Mouse (Mus musculus): ENCODE measurements around the gene Cops3. TPM values are rescaled to one million over a fixed set of nuclear protein-coding genes. Genes with fewer than 3 reads are reported as not detected.

The Cops3 gene
- polyA plus RNA-seq, 1 experiment from 2014 or later = 109 TPM

- no peak for TF ChIP-seq CTCF (IDR thresholded peaks at IDR 0.05)
- in situ Hi-C loops (cut with MboI; ENCODE audit: low pct_unique_long_range_greater_than_20kb) = no loop called here
- ChIA-PET CTCF (no interaction called here), POLR2A (interaction anchor here (0.5 kb wide), 1 partner anchor 129 kb away, joined by 4 read pairs; no protein-coding TSS in a partner anchor)
- ATAC-seq (no peak), DNase-seq (ENCODE audit: low read depth, low spot score) (no peak)
- no peaks in the 10 kb centered on the region for H3K27me3 ChIP-seq
These were observed 35.1 kb downstream of the Cops3 start for GRCm38 (mm10) chr11:59804409-59805110.

- in situ Hi-C loops (cut with MboI; ENCODE audit: low pct_unique_long_range_greater_than_20kb) = no loop called here
- H3K27me3 ChIP-seq = no peaks in the 10 kb centered on the region
- POLR2A ChIA-PET = no interaction called here
- ATAC-seq = no peak
- no peak for DNase-seq (ENCODE audit: low read depth, low spot score)
- CTCF ChIA-PET = no interaction called here
- no peak for TF ChIP-seq CTCF (IDR thresholded peaks at IDR 0.05)
These were observed 36.1 kb downstream of the Cops3 start for GRCm38 (mm10) chr11:59803516-59803915.

- no peak for TF ChIP-seq CTCF (IDR thresholded peaks at IDR 0.05)
- ChIA-PET CTCF (no interaction called here), POLR2A (interaction anchor here (0.6 kb wide), 1 partner anchor 69 kb away, joined by 4 read pairs; no protein-coding TSS in a partner anchor)
- no peak for DNase-seq (ENCODE audit: low read depth, low spot score)
- no peak for ATAC-seq
- in situ Hi-C loops (cut with MboI; ENCODE audit: low pct_unique_long_range_greater_than_20kb) = no loop called here
- H3K27me3 ChIP-seq = no peaks in the 10 kb centered on the region
These were observed 37.8 kb downstream of the Cops3 start for GRCm38 (mm10) chr11:59801881-59802280.

GRCm38 (mm10) chr11:59800412-59800811 lies 39.2 kb downstream of the Cops3 start:
- no peaks in the 10 kb centered on the region for H3K27me3 ChIP-seq
- ATAC-seq = no peak
- CTCF ChIA-PET = no interaction called here
- DNase-seq (ENCODE audit: low read depth, low spot score) = no peak
- POLR2A ChIA-PET = interaction anchor here (0.9 kb wide), 1 partner anchor 10 kb away, joined by 3 read pairs; no protein-coding TSS in a partner anchor
- TF ChIP-seq CTCF (IDR thresholded peaks at IDR 0.05) = no peak
- in situ Hi-C loops (cut with MboI; ENCODE audit: low pct_unique_long_range_greater_than_20kb) = no loop called here

- POLR2A ChIA-PET = no interaction called here
- in situ Hi-C loops (cut with MboI; ENCODE audit: low pct_unique_long_range_greater_than_20kb) = no loop called here
- no peak for TF ChIP-seq CTCF (IDR thresholded peaks at IDR 0.05)
- CTCF ChIA-PET = no interaction called here
- ATAC-seq (no peak), DNase-seq (ENCODE audit: low read depth, low spot score) (no peak)
- no peaks in the 10 kb centered on the region for H3K27me3 ChIP-seq
These were observed 46.2 kb downstream of the Cops3 start for GRCm38 (mm10) chr11:59793390-59793789.

- CTCF ChIA-PET = no interaction called here
- no peak for ATAC-seq
- H3K27me3 ChIP-seq = no peaks in the 10 kb centered on the region
- TF ChIP-seq CTCF (IDR thresholded peaks at IDR 0.05) = no peak
- no peak for DNase-seq (ENCODE audit: low read depth, low spot score)
- POLR2A ChIA-PET = no interaction called here
- in situ Hi-C loops (cut with MboI; ENCODE audit: low pct_unique_long_range_greater_than_20kb) = no loop called here
These were observed 50.3 kb downstream of the Cops3 start for GRCm38 (mm10) chr11:59789311-59789710.

GRCm38 (mm10) chr11:59787199-59787781 lies 52.3 kb downstream of the Cops3 start, which contains the start of gene Pld6:
Gene Pld6, minus strand, starts transcription at chr11:59787645.
- DNase-seq (ENCODE audit: low read depth, low spot score) = no peak
- CTCF ChIA-PET = no interaction called here
- H3K27me3 ChIP-seq = no peaks in the 10 kb centered on the region
- no peak for ATAC-seq
- POLR2A ChIA-PET = no interaction called here
- in situ Hi-C loops (cut with MboI; ENCODE audit: low pct_unique_long_range_greater_than_20kb) = no loop called here
- no peak for TF ChIP-seq CTCF (IDR thresholded peaks at IDR 0.05)

- DNase-seq (ENCODE audit: low read depth, low spot score) = no peak
- ChIA-PET CTCF (no interaction called here), POLR2A (no interaction called here)
- TF ChIP-seq CTCF (IDR thresholded peaks at IDR 0.05) = no peak
- ATAC-seq = no peak
- in situ Hi-C loops (cut with MboI; ENCODE audit: low pct_unique_long_range_greater_than_20kb) = no loop called here
- H3K27me3 ChIP-seq = no peaks in the 10 kb centered on the region
These were observed 53.0 kb downstream of the Cops3 start for GRCm38 (mm10) chr11:59786444-59787198.

GRCm38 (mm10) chr11:59783591-59783990 lies 56.0 kb downstream of the Cops3 start:
- no peak for ATAC-seq
- CTCF ChIA-PET = interaction anchor here (2.3 kb wide), 1 partner anchor 16 kb away, joined by 5 read pairs; no protein-coding TSS in a partner anchor
- TF ChIP-seq CTCF (IDR thresholded peaks at IDR 0.05) = no peak
- POLR2A ChIA-PET = no interaction called here
- H3K27me3 ChIP-seq = no peaks in the 10 kb centered on the region
- DNase-seq (ENCODE audit: low read depth, low spot score) = no peak
- in situ Hi-C loops (cut with MboI; ENCODE audit: low pct_unique_long_range_greater_than_20kb) = no loop called here

- in situ Hi-C loops (cut with MboI; ENCODE audit: low pct_unique_long_range_greater_than_20kb) = no loop called here
- ATAC-seq = no peak
- DNase-seq (ENCODE audit: low read depth, low spot score) = no peak
- POLR2A ChIA-PET = interaction anchor here (1.0 kb wide), 1 partner anchor 12 kb away, joined by 3 read pairs; no protein-coding TSS in a partner anchor
- H3K27me3 ChIP-seq = no peaks in the 10 kb centered on the region
- TF ChIP-seq CTCF (IDR thresholded peaks at IDR 0.05) = no peak
- CTCF ChIA-PET = interaction anchor here (2.3 to 3.4 kb wide), 2 partner anchors 15 to 158 kb away, joined by 5 to 9 read pairs; no protein-coding TSS in a partner anchor
These were observed 57.5 kb downstream of the Cops3 start for GRCm38 (mm10) chr11:59782091-59782590.

All from Patski (cell line).